Mouse (Mus musculus): ENCODE data around the gene Decr2.
A peak's percentile ranks its signal among the peaks of the same experiment; 100 is the strongest.
"Not testable (repeated sequence)": the region's sequence is repeated elsewhere in the genome, so short reads cannot be mapped to it uniquely, and the experiment has no call there.

Gene Decr2

DNA sequence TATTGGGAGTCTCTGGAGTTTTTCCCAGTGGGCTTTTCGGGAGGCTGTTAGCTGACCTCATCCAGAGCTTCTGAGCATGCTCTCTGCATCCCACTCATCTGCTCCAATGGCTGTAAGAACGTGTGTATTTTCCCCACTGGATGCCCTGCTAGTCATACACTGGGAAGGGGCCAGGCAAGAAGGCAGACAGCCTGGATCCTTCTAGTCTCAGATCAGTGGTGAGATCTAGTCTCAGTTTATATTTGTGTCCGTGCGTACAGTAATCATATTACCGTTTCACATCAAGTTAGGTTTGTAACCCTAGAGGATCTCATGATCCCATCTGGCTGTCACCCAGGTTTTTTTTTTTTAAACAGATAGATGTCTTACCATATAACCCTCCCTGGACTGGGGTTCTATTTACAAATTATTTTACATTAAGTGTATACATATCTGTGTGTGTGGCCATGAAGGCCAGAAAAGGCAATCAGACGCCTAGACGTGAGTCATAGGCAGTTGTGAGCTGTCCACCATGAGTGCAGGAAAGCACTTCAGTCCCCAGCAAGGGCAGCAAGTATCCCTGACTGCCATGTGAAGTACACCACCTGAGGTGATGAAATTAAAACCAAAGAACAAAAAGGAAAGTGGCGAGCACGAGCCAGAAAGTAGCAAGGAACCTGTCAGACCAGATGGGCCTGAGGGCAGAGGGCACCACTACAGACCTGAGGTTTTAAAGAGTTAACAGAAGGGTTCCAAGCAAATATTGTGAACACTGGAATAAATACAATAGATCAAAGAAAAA lies 32.2 kb downstream of the Decr2 start:
- peak; percentile 32 for DNase-seq (ENCODE audit: low spot score)

DNA sequence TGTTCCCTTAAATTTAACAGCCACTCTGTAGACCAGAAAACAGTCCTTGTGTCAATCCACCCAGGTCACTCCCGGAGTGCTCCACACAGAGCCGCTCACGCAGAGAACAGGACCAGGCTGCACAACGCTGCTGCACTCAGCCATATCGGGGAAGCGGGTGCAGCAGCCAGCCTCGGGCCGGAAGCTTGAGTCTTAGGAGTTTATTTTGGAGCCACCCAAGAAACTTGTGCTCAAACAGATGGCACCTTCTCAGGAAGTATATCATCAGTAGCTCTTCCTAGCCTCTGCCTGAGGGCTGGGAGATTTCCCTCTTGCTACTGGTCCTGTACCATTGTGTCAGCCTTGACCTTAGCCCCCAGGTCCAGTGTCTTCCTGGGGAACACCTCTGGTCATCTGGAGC lies 32.9 kb downstream of the Decr2 start:
- DNase-seq (ENCODE audit: low spot score) = no peak

DNA sequence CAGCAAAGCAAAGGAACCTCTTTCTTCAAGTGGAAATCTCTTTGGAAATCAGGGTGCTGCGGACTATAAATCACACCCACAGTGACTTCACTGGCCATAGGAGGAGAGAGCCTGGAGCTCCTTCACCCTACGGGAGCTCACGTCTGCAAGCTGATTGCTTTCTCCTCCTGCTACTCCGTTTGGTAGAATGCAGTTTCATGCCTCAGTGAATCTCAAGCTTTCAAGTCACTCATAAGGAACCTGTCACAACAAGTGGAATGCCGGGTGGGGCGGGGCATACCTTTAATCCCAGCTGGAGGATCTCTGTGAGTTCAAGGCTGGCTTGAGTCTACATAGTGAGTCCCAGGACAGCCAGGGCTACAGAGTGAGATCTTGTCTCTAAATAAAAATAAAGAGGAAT lies 35.0 kb downstream of the Decr2 start:
- no peak for DNase-seq (ENCODE audit: low spot score)

GRCm38 (mm10) chr17:26054133-26054845 lies 35.8 kb downstream of the Decr2 start:
- no peak for DNase-seq (ENCODE audit: low spot score)

GRCm38 (mm10) chr17:26052706-26053105 lies 37.4 kb downstream of the Decr2 start:
- no peak for DNase-seq (ENCODE audit: low spot score)

DNA sequence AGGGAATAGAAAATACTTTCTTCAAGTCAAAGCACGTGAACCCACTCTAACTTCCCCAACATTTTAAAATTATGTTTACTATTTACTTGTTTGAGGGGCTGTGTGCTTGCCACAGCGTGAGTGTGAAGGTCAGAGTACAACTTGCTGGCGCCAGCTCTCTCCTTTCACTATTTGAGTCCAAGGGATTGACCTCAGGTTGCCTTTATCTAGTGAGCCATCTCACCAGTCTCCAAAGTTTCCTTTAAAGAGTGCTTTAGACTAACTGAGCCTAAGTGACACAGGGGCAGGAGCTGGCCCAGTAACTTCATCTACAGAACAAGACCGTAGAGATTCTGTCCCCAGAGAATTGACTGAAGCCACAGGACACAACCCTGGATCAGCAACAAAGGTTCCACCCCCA lies 38.1 kb downstream of the Decr2 start:
- DNase-seq (ENCODE audit: low spot score) = no peak

DNA sequence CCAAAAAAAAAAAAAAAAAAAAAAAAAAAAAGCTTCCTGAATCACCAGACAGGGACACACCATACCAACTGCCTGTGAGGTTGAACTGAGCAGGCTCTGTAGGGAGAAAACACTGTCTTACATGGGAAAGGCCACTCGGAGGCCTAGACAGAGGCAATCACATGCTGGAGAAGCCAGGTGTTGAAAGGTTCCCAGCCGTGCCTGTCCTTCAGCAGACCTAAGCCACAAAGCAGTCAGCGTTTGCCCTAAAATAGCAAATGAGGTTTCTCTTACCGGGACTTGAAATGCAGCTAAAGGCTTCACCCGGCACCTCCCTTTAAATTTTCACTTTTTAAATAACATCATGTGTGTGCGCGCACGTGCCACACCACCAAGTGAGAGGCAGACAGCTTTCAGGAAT lies 42.0 kb downstream of the Decr2 start:
- no peak for DNase-seq (ENCODE audit: low spot score)

DNA sequence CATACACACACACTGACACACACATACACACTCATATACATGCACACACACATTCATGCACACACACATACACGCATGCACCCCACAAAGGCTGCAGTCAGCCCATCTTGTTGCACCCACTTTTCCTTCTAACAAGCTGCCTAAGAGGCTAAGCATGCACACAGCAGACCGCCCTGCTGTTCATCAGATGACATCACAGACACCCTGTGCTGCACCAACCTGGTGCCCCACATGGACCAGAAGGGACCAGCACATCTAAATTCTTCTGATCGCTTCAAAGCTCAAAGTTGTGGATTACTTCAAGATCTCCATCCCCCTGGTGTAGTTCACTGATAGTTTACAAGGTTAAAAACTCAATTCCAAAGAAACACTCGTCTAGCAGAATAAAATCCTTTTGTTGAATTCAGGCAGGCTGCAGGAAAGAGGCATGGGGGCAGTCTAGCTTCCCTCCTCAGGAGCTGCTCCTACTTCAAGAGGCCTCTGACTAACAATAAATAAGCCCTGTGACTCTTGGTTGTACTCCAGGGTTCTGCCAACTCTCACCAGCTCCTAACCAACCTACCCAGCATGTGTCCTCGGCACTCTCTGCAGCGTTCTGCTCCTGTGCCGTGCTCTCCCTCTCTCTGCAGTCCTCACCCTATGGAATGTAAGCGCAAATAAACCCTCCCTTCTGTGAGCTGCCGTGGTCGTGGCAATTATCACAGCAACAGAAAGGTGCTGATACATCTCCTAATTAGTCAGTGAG lies 43.7 kb downstream of the Decr2 start:
- no peak for DNase-seq (ENCODE audit: low spot score)

DNA sequence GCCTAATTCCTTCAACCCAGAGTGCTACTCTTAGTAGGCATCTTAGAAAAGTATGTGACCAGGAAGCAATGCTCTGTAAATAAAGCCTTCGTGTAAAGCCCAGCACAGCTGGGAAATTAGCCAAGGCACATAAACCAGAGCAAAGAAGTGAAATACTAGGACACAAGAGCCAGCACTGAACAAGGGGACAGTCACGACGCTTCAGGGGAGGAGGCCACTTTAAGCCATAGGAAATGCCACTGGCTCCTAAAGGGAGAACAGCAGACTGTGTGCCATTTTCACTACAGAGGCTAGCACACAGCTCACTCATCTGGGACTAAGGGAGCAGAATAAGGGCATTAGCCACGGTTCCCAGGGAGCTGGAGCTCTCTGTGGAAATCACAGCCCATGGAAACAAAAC lies 44.9 kb downstream of the Decr2 start:
- DNase-seq (ENCODE audit: low spot score) = no peak

DNA sequence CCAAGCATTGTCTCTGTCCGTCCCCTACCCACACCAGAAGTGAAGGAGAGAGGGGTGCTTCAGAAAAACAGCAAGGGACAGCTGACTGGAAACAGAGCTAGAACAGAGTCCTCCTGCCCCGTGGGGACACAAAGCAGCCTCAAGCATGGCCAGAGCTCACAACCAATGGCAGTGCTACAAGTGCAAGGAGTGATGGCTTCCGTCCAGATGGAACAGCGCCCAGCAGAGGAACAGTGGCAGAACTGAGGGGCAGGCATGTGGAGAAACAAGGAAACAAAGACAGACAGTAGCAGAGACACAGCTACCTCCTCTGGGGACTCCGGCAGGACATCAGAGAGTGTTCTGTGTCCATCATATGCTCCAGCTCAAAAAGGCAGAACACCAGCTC lies 46.9 kb downstream of the Decr2 start:
- peak; percentile 83 for DNase-seq (ENCODE audit: low spot score)

GRCm38 (mm10) chr17:26042599-26043248 lies 47.4 kb downstream of the Decr2 start:
- no peak for DNase-seq (ENCODE audit: low spot score)

DNA sequence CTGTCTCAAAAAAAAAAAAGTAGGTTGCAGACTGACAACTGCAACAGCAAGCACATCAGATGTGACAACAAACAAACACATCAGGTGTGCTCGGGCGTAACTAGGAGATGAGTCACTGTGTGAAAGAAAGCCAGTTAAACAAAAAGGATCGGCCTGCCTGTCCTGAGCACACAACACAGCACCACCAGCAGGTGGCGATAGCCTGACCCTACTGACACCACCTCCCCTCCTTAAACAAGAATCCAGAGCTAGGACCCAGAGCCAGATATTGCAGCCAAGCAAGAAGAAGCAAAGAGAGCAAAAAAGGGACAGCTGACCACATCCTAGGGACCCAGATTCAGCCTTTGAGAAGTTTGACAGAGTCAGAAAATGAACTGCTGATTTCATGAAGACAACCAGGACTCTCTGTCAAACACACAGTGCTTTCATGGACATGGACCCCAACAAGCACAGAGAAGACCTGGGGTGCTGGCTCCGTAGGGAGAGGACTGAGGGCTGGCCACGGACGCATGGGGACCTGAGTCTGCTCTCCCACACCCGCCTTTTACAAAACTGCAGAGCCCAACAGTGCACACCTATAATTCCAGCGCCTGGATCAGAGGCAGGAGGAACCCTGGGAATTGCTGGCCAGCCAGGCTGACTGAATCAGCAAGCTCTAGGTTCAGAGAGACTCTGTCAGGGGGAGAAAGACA lies 48.9 kb downstream of the Decr2 start:
- peak; percentile 68 for DNase-seq (ENCODE audit: low spot score)

DNA sequence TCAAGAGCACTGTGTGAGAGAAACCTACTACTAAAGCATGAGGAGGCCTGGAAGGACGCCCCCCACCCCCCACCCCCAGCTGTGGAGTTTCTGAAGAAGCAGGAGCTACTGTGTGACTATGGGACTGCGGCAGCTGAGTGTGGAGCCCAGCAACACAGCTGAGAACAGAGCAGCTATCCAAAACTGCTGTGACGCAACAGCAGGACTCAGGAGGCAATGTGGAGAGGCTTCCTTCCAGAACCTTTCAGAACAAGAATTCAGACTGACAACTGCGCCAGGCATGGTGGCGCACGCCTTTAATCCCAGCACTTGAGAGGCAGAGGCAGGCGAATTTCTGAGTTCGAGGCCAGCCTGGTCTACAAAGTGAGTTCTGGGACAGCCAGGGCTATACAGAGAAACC lies 49.4 kb downstream of the Decr2 start:
- not testable (repeated sequence) for DNase-seq (ENCODE audit: low spot score)

DNA sequence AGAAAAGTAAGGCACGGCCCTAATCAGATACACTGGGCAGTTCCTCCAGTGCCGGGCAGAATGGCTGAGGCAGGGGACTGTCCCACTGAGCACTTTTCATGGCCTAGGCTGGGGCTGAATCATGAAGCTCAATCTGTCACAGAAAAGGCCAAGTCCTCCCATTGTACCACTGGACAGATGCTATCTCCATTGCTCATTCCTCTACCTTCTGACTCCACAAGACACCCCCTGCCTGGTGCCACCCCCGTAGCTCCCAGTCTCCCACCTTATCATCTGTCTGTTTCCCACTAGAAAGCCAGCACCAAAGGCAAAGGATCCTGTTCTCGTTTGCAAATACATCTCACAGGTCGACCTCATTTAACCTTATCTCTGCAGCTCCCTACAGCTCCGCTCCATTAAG lies 58.1 kb downstream of the Decr2 start:
- DNase-seq (ENCODE audit: low spot score) = no peak

- no peak for DNase-seq (ENCODE audit: low spot score)
Measured at GRCm38 (mm10) chr17:26031583-26031982, 58.6 kb downstream of the Decr2 start.

All from MN1 (cell line).